Mouse (Mus musculus): ENCODE results near the gene Scrt2. TPM values are rescaled to one million over a fixed set of nuclear protein-coding genes. Genes with fewer than 3 reads are reported as not detected.
"Not testable (repeated sequence)": the region's sequence is repeated elsewhere in the genome, so short reads cannot be mapped to it uniquely, and the experiment has no call there.

Gene Scrt2
- polyA plus RNA-seq, 1 experiment from 2014 or later, result not detected

GRCm38 (mm10) chr2:152049611-152050270, 31.6 kb upstream of the Scrt2 start:
- TF ChIP-seq EP300 (optimal IDR thresholded peaks at IDR 0.05) (no peak), CTCF (IDR thresholded peaks at IDR 0.05; ENCODE audit: low read depth) (no peak)
- Histone ChIP-seq H3K9ac (ENCODE audit: low read length) (no peak overlapping the region), H3K4me1 (replicated peaks; ENCODE audit: control insufficient read depth, insufficient read depth) (no peaks in the 10 kb centered on the region), H3K4me2 (replicated peaks; ENCODE audit: low read depth) (no peak overlapping the region), H3K27ac (replicated peaks) (no peak overlapping the region), H3K27me3 (ENCODE audit: control insufficient read depth, insufficient read depth, low read length) (peaks cover 5% of the 10 kb centered on the region; the same call in 1 of the 2 replicates), H3K4me3 (ENCODE audit: low read depth, low read length) (no peak overlapping the region), H3K36me3 (ENCODE audit: control insufficient read depth, insufficient read depth, low read length) (no peaks in the 10 kb centered on the region), H3K9me3 (ENCODE audit: control insufficient read depth, low read length) (no peaks in the 10 kb centered on the region)
- ATAC-seq (ENCODE audit: low FRiP score, low TSS enrichment) (no peak), DNase-seq (ENCODE audit: low spot score) (no peak)
- WGBS, result 15% methylated on average over 13 of the region's 13 CpGs

- no peak overlapping the region for H3K27ac ChIP-seq (replicated peaks)
- no peak overlapping the region for H3K9ac ChIP-seq (ENCODE audit: low read length)
- H3K36me3 ChIP-seq (ENCODE audit: control insufficient read depth, insufficient read depth, low read length), result no peaks in the 10 kb centered on the region
- H3K4me3 ChIP-seq (ENCODE audit: low read depth, low read length), result no peak overlapping the region
- H3K27me3 ChIP-seq (ENCODE audit: control insufficient read depth, insufficient read depth, low read length), result peaks cover 5% of the 10 kb centered on the region; the same call in 1 of the 2 replicates
- no peak for DNase-seq (ENCODE audit: low spot score)
- no peaks in the 10 kb centered on the region for H3K9me3 ChIP-seq (ENCODE audit: control insufficient read depth, low read length)
- H3K4me1 ChIP-seq (replicated peaks; ENCODE audit: control insufficient read depth, insufficient read depth), result no peaks in the 10 kb centered on the region
- 29% methylated on average over 7 of the region's 7 CpGs for WGBS
- no peak for ATAC-seq (ENCODE audit: low FRiP score, low TSS enrichment)
- no peak overlapping the region for H3K4me2 ChIP-seq (replicated peaks; ENCODE audit: low read depth)
- TF ChIP-seq CTCF (IDR thresholded peaks at IDR 0.05; ENCODE audit: low read depth) (no peak), EP300 (optimal IDR thresholded peaks at IDR 0.05) (no peak)
Observed at GRCm38 (mm10) chr2:152050316-152050715, 31.0 kb upstream of the Scrt2 start.

- DNase-seq (ENCODE audit: low spot score), result no peak
- no peak overlapping the region for H3K9ac ChIP-seq (ENCODE audit: low read length)
- no peak for TF ChIP-seq EP300 (optimal IDR thresholded peaks at IDR 0.05)
- no peak for TF ChIP-seq CTCF (IDR thresholded peaks at IDR 0.05; ENCODE audit: low read depth)
- no peak for ATAC-seq (ENCODE audit: low FRiP score, low TSS enrichment)
- H3K4me3 ChIP-seq (ENCODE audit: low read depth, low read length), result no peak overlapping the region
- H3K9me3 ChIP-seq (ENCODE audit: control insufficient read depth, low read length), result no peaks in the 10 kb centered on the region
- H3K4me2 ChIP-seq (replicated peaks; ENCODE audit: low read depth), result no peak overlapping the region
- WGBS, result 53% methylated on average over 3 of the region's 3 CpGs
- H3K4me1 ChIP-seq (replicated peaks; ENCODE audit: control insufficient read depth, insufficient read depth), result no peaks in the 10 kb centered on the region
- H3K27me3 ChIP-seq (ENCODE audit: control insufficient read depth, insufficient read depth, low read length), result peaks cover 5% of the 10 kb centered on the region; the same call in 1 of the 2 replicates
- no peaks in the 10 kb centered on the region for H3K36me3 ChIP-seq (ENCODE audit: control insufficient read depth, insufficient read depth, low read length)
- H3K27ac ChIP-seq (replicated peaks), result no peak overlapping the region
Observed at GRCm38 (mm10) chr2:152051985-152052384, 29.3 kb upstream of the Scrt2 start.

- no peak for TF ChIP-seq EP300 (optimal IDR thresholded peaks at IDR 0.05)
- TF ChIP-seq CTCF (IDR thresholded peaks at IDR 0.05; ENCODE audit: low read depth), result no peak
- Histone ChIP-seq H3K4me3 (ENCODE audit: low read depth, low read length) (no peak overlapping the region), H3K4me2 (replicated peaks; ENCODE audit: low read depth) (no peak overlapping the region), H3K36me3 (ENCODE audit: control insufficient read depth, insufficient read depth, low read length) (no peaks in the 10 kb centered on the region), H3K9me3 (ENCODE audit: control insufficient read depth, low read length) (no peaks in the 10 kb centered on the region), H3K9ac (ENCODE audit: low read length) (no peak overlapping the region), H3K27me3 (ENCODE audit: control insufficient read depth, insufficient read depth, low read length) (no peaks in the 10 kb centered on the region), H3K4me1 (replicated peaks; ENCODE audit: control insufficient read depth, insufficient read depth) (no peaks in the 10 kb centered on the region), H3K27ac (replicated peaks) (no peak overlapping the region)
- DNase-seq (ENCODE audit: low spot score) (no peak), ATAC-seq (ENCODE audit: low FRiP score, low TSS enrichment) (no peak)
- WGBS, result 52% methylated on average over 1 of the region's 1 CpGs
Observed at GRCm38 (mm10) chr2:152055406-152055805, 25.9 kb upstream of the Scrt2 start.

- WGBS, result 72% methylated on average over 20 of the region's 22 CpGs
- TF ChIP-seq CTCF (IDR thresholded peaks at IDR 0.05; ENCODE audit: low read depth), result no peak
- TF ChIP-seq EP300 (optimal IDR thresholded peaks at IDR 0.05), result no peak
Observed at GRCm38 (mm10) chr2:152056368-152057251, 24.7 kb upstream of the Scrt2 start.

GRCm38 (mm10) chr2:152057252-152057563, 24.1 kb upstream of the Scrt2 start:
- no peak overlapping the region for H3K4me2 ChIP-seq (replicated peaks; ENCODE audit: low read depth)
- no peaks in the 10 kb centered on the region for H3K4me1 ChIP-seq (replicated peaks; ENCODE audit: control insufficient read depth, insufficient read depth)
- no peak overlapping the region for H3K4me3 ChIP-seq (ENCODE audit: low read depth, low read length)
- TF ChIP-seq CTCF (IDR thresholded peaks at IDR 0.05; ENCODE audit: low read depth) (no peak), EP300 (optimal IDR thresholded peaks at IDR 0.05) (no peak)
- WGBS, result 69% methylated on average over 9 of the region's 9 CpGs
- DNase-seq (ENCODE audit: low spot score) (no peak), ATAC-seq (ENCODE audit: low FRiP score, low TSS enrichment) (no peak)
- no peak overlapping the region for H3K9ac ChIP-seq (ENCODE audit: low read length)
- no peak overlapping the region for H3K27ac ChIP-seq (replicated peaks)
- H3K27me3 ChIP-seq (ENCODE audit: control insufficient read depth, insufficient read depth, low read length), result no peaks in the 10 kb centered on the region
- H3K9me3 ChIP-seq (ENCODE audit: control insufficient read depth, low read length), result no peaks in the 10 kb centered on the region
- no peaks in the 10 kb centered on the region for H3K36me3 ChIP-seq (ENCODE audit: control insufficient read depth, insufficient read depth, low read length)

More at GRCm38 (mm10) chr2:152056368-152057251, 24.7 kb upstream of the Scrt2 start:
- Histone ChIP-seq H3K27ac (replicated peaks) (no peak overlapping the region), H3K9me3 (ENCODE audit: control insufficient read depth, low read length) (no peaks in the 10 kb centered on the region), H3K36me3 (ENCODE audit: control insufficient read depth, insufficient read depth, low read length) (no peaks in the 10 kb centered on the region), H3K9ac (ENCODE audit: low read length) (no peak overlapping the region), H3K4me3 (ENCODE audit: low read depth, low read length) (no peak overlapping the region), H3K4me2 (replicated peaks; ENCODE audit: low read depth) (no peak overlapping the region), H3K4me1 (replicated peaks; ENCODE audit: control insufficient read depth, insufficient read depth) (no peaks in the 10 kb centered on the region), H3K27me3 (ENCODE audit: control insufficient read depth, insufficient read depth, low read length) (no peaks in the 10 kb centered on the region)
- ATAC-seq (ENCODE audit: low FRiP score, low TSS enrichment), result no peak
- DNase-seq (ENCODE audit: low spot score), result no peak

GRCm38 (mm10) chr2:152062817-152063216, 18.5 kb upstream of the Scrt2 start:
- not testable (repeated sequence) for H3K9me3 ChIP-seq (ENCODE audit: control insufficient read depth, low read length); H3K4me3 ChIP-seq (ENCODE audit: low read depth, low read length); H3K27ac ChIP-seq (replicated peaks); H3K4me1 ChIP-seq (replicated peaks; ENCODE audit: control insufficient read depth, insufficient read depth); ATAC-seq (ENCODE audit: low FRiP score, low TSS enrichment); H3K9ac ChIP-seq (ENCODE audit: low read length); H3K27me3 ChIP-seq (ENCODE audit: control insufficient read depth, insufficient read depth, low read length); H3K4me2 ChIP-seq (replicated peaks; ENCODE audit: low read depth); H3K36me3 ChIP-seq (ENCODE audit: control insufficient read depth, insufficient read depth, low read length); DNase-seq (ENCODE audit: low spot score)
- 75% methylated on average over 3 of the region's 3 CpGs for WGBS
